Mouse (Mus musculus): ENCODE measurements around the gene Ccdc142. TPM values are rescaled to one million over a fixed set of nuclear protein-coding genes. Genes with fewer than 3 reads are reported as not detected.

The Ccdc142 gene
- polyA plus RNA-seq, 1 experiment from 2014 or later, result 1.1 TPM

DNA sequence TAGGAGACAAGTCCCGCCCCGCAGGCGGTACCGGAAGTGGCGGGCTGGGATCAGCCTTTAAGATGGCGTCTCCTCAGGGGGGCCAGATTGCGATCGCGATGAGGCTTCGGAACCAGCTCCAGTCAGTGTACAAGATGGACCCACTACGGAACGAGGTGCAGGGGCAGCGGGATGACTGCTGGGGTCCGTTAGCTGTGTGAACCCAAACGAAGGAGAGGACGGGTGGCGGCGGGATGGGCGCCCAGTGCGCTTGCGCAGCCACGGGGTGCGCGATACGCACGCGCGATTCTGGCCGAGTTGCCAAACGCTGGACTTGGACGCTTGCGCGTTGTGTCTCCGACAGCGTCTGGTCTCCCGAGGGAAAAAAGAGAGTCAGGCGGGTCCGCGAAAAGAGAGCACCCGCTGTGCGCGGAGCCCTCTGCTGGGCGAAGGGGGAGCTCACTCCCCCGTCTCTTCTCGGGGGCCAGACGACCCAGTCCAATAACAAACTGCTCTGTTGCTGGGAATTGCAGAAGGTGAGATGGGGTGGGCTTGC, 23.0 kb upstream of the Ccdc142 start:
- under 1% methylated on average over 46 of the region's 46 CpGs for WGBS
- H3K9ac ChIP-seq (ENCODE audit: low read length), result peak overlapping the region; percentile 79

DNA sequence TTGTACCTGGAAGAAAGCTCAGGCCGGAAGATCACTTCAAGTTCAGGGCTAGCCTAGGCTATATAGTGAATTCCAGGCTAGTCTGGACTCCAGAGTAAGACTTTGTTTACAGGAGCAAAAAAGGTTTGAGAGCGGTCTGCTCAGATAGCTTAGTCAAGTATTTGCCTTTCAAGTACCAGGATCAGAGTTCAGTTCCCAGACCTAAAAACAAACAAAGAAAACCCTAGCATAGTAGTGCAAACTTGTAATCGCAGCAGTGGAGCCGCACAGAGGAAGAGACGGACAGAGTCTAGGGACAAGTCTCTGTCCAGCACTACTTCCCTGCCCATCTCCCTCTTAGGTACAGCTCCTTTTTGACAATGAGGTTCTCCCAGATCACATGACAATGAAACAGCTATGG, 21.2 kb upstream of the Ccdc142 start:
- Histone ChIP-seq H3K36me3 (ENCODE audit: control insufficient read depth, insufficient read depth, low read length) (peaks cover 8% of the 10 kb centered on the region), H3K27me3 (ENCODE audit: control insufficient read depth, insufficient read depth, low read depth, low read length) (peaks cover 37% of the 10 kb centered on the region), H3K4me3 (ENCODE audit: low read length) (no peak overlapping the region), H3K9ac (ENCODE audit: low read length) (no peak overlapping the region), H3K27ac (ENCODE audit: low read length) (no peak overlapping the region), H3K4me1 (replicated peaks; ENCODE audit: control insufficient read depth, insufficient read depth, low read length) (peaks cover 8% of the 10 kb centered on the region), H3K4me2 (ENCODE audit: low read depth, low read length) (no peak overlapping the region), H3K9me3 (ENCODE audit: control insufficient read depth, low read length) (no peaks in the 10 kb centered on the region)
- ATAC-seq (ENCODE audit: low read depth), result no peak
- 87% methylated on average over 5 of the region's 5 CpGs for WGBS

More for the DNA sequence above, 23.0 kb upstream of the Ccdc142 start:
- peak; percentile 96 for ATAC-seq (ENCODE audit: low read depth)
- Histone ChIP-seq H3K4me3 (ENCODE audit: low read length) (peak overlapping the region; percentile 85), H3K4me2 (ENCODE audit: low read depth, low read length) (peak overlapping the region; percentile 81), H3K27me3 (ENCODE audit: control insufficient read depth, insufficient read depth, low read depth, low read length) (peaks cover 36% of the 10 kb centered on the region), H3K9me3 (ENCODE audit: control insufficient read depth, low read length) (no peaks in the 10 kb centered on the region), H3K4me1 (replicated peaks; ENCODE audit: control insufficient read depth, insufficient read depth, low read length) (peaks cover 8% of the 10 kb centered on the region), H3K27ac (ENCODE audit: low read length) (peak overlapping the region; percentile 88), H3K36me3 (ENCODE audit: control insufficient read depth, insufficient read depth, low read length) (peaks cover 8% of the 10 kb centered on the region)

DNA sequence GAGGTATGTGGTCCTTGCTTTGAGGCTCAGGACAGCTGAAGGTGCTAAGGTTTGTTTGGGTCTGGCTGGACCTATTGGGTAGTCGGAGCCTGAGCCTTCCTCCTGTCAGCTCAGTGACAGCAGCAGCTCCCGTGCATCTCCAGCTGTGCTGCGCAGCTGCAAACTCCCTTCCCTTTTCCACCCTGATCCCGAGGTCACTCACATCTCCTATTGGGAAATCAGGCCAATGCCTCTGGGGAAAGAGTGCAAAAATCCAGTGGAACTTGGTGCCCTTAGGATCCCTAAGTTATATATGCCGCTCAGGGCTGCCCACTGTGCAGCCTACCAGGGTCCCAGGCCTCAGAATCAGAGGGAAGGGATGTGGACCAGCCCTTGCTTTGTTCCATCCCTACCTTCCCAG, 17.9 kb upstream of the Ccdc142 start:
- WGBS, result 22% methylated on average over 5 of the region's 5 CpGs
- Histone ChIP-seq H3K9ac (ENCODE audit: low read length) (no peak overlapping the region), H3K4me3 (ENCODE audit: low read length) (no peak overlapping the region), H3K4me1 (replicated peaks; ENCODE audit: control insufficient read depth, insufficient read depth, low read length) (peaks cover 20% of the 10 kb centered on the region), H3K27me3 (ENCODE audit: control insufficient read depth, insufficient read depth, low read depth, low read length) (peaks cover 56% of the 10 kb centered on the region), H3K36me3 (ENCODE audit: control insufficient read depth, insufficient read depth, low read length) (peaks cover 8% of the 10 kb centered on the region), H3K4me2 (ENCODE audit: low read depth, low read length) (no peak overlapping the region), H3K27ac (ENCODE audit: low read length) (no peak overlapping the region), H3K9me3 (ENCODE audit: control insufficient read depth, low read length) (no peaks in the 10 kb centered on the region)
- ATAC-seq (ENCODE audit: low read depth), result no peak

DNA sequence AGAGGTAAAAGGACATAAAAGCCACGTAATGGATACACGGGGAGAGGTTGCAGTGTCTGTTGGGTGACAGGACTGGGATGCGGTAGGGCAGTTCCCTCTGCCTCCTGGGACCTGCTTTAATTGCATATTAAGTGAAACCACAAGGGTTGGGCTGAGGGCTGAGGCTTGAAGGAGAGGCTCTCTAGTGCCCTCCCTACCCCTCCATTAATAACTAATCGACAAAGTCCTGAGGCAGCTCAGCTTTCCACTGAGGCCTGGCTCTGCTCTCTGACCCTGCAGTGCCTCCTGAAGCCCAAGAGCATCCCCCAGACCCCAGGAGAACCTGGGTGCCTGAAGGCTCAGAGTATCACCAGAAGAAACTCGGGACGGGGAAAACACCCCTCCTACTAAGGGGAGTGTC, 16.9 kb upstream of the Ccdc142 start:
- H3K4me1 ChIP-seq (replicated peaks; ENCODE audit: control insufficient read depth, insufficient read depth, low read length), result peaks cover 13% of the 10 kb centered on the region
- H3K27me3 ChIP-seq (ENCODE audit: control insufficient read depth, insufficient read depth, low read depth, low read length), result peaks cover 64% of the 10 kb centered on the region
- no peak for ATAC-seq (ENCODE audit: low read depth)
- H3K9me3 ChIP-seq (ENCODE audit: control insufficient read depth, low read length), result no peaks in the 10 kb centered on the region
- no peak overlapping the region for H3K4me3 ChIP-seq (ENCODE audit: low read length)
- H3K9ac ChIP-seq (ENCODE audit: low read length), result no peak overlapping the region
- no peak overlapping the region for H3K27ac ChIP-seq (ENCODE audit: low read length)
- WGBS, result 7% methylated on average over 6 of the region's 6 CpGs
- no peak overlapping the region for H3K4me2 ChIP-seq (ENCODE audit: low read depth, low read length)
- H3K36me3 ChIP-seq (ENCODE audit: control insufficient read depth, insufficient read depth, low read length), result peaks cover 8% of the 10 kb centered on the region

DNA sequence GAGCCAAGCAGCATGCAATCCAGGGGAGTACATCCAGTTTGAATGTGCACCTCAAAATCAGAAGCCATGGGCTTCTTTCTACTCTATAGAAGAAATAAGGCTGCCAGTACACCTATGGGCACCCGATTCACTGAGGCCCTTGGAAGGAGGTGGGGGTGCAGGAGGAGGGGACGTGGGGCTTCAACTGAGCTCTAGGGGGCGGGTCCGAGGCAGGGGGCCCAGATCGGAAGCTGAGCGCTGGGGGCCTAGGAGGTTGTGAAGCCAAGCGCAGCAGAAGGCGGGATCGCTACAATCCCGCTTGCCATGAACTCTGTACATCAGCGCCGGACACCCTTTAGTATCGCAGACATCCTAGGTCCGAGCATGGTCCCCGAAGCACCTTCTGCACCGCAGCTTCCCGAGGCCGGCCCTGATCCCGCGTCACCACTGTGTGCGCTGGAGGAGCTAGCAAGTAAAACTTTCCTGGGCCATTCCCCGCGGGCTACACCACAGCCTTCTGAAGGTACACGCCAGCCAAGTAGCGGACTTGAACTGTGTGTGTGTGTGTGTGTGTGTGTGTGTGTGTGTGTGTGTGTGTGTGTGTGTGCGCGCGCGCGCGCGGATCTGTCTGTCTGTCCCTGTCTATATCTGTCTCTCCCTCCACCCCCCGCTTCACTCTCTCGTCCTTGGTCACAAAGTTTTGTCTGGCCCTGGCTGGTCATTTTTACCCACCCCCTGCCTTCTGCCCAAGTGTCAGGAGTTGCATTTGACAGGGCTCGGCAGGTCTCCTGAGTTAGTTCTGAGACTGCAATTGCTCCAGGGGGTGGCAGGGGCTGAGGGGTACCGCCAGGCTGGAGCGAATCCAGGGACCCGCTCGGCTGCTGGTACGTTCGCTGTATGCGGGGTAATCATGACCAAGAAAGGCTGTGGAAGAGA, 15.0 kb upstream of the Ccdc142 start, which contains the start of gene Lbx2:
Gene Lbx2 (plus strand): TSS at position 247 of the 915 bp plus-strand sequence.
- no peak for ATAC-seq (ENCODE audit: low read depth)
- 6% methylated on average over 42 of the region's 42 CpGs for WGBS
- peaks cover 66% of the 10 kb centered on the region for H3K27me3 ChIP-seq (ENCODE audit: control insufficient read depth, insufficient read depth, low read depth, low read length)
- peaks cover 12% of the 10 kb centered on the region for H3K4me1 ChIP-seq (replicated peaks; ENCODE audit: control insufficient read depth, insufficient read depth, low read length)
- no peaks in the 10 kb centered on the region for H3K9me3 ChIP-seq (ENCODE audit: control insufficient read depth, low read length)
- peak within 1 kb of the TSS; percentile 43 for H3K4me2 ChIP-seq (ENCODE audit: low read depth, low read length)
- no peak within 1 kb of the TSS for H3K27ac ChIP-seq (ENCODE audit: low read length)
- peaks cover 4% of the 10 kb centered on the region for H3K36me3 ChIP-seq (ENCODE audit: control insufficient read depth, insufficient read depth, low read length)
- H3K4me3 ChIP-seq (ENCODE audit: low read length), result peak within 1 kb of the TSS; percentile 32
- H3K9ac ChIP-seq (ENCODE audit: low read length), result peak within 1 kb of the TSS; percentile 27; the same call in 1 of the 2 replicates

DNA sequence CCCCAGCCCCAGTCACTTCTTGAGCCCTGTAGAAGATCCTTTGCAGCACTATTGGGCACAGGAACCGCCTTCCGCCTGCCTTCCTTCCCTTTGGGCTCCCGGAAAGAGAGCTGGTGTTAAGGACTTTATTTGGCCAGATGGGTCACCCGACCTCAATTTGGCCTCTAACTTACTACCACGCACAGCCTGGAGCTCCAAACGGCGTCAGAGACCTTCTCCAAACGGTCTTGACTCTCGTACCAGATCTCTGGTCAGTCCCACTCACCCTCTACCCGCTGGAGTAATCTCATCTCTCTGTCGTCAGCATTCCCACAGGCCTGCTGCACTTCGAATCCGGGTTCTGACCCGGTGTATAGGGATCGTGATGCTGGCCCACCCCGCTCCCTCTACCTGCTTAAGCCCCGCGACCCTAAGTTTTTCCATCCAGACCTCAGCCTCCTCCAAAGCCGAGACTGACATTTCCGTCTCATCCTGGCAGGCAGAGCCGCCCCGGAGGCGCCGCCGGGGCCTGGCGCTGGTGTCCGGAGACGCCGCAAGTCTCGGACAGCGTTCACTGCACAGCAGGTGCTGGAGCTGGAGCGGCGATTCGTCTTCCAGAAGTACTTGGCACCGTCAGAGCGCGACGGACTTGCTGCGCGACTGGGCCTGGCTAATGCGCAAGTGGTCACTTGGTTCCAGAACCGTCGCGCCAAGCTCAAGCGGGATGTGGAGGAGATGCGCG, 14.0 kb upstream of the Ccdc142 start:
- H3K27me3 ChIP-seq (ENCODE audit: control insufficient read depth, insufficient read depth, low read depth, low read length), result peaks cover 66% of the 10 kb centered on the region
- no peak overlapping the region for H3K27ac ChIP-seq (ENCODE audit: low read length)
- H3K9ac ChIP-seq (ENCODE audit: low read length), result peak overlapping the region; percentile 27; the same call in 1 of the 2 replicates
- H3K36me3 ChIP-seq (ENCODE audit: control insufficient read depth, insufficient read depth, low read length), result no peaks in the 10 kb centered on the region
- WGBS, result 2% methylated on average over 47 of the region's 47 CpGs
- H3K4me2 ChIP-seq (ENCODE audit: low read depth, low read length), result peak overlapping the region; percentile 43
- ATAC-seq (ENCODE audit: low read depth), result peak; percentile 8; the same call in 1 of the 2 replicates
- no peaks in the 10 kb centered on the region for H3K9me3 ChIP-seq (ENCODE audit: control insufficient read depth, low read length)
- peaks cover 12% of the 10 kb centered on the region for H3K4me1 ChIP-seq (replicated peaks; ENCODE audit: control insufficient read depth, insufficient read depth, low read length)
- H3K4me3 ChIP-seq (ENCODE audit: low read length), result peak overlapping the region; percentile 32

DNA sequence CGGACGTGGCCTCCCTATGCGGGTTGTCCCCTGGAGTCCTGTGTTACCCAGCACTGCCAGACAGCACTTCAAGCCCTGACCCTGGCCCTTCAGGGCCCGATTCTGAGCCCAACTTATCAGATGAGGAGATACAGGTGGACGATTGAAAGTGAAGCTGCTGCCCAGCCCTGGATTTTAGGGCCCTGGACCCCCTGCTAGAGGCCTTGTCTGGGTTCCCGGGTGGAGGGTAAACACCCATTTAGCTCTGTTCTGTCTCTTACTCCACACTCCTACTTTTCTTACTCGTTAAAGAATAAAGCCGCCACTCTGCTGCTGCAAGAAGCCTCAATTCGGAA, 13.5 kb upstream of the Ccdc142 start:
- no peak for ATAC-seq (ENCODE audit: low read depth)
- no peaks in the 10 kb centered on the region for H3K36me3 ChIP-seq (ENCODE audit: control insufficient read depth, insufficient read depth, low read length)
- H3K4me3 ChIP-seq (ENCODE audit: low read length), result peak overlapping the region; percentile 32; the same call in 1 of the 2 replicates
- peaks cover 12% of the 10 kb centered on the region for H3K4me1 ChIP-seq (replicated peaks; ENCODE audit: control insufficient read depth, insufficient read depth, low read length)
- H3K27ac ChIP-seq (ENCODE audit: low read length), result no peak overlapping the region
- no peaks in the 10 kb centered on the region for H3K9me3 ChIP-seq (ENCODE audit: control insufficient read depth, low read length)
- H3K9ac ChIP-seq (ENCODE audit: low read length), result no peak overlapping the region; the same call in 1 of the 2 replicates
- peak overlapping the region; percentile 43 for H3K4me2 ChIP-seq (ENCODE audit: low read depth, low read length)
- 13% methylated on average over 9 of the region's 9 CpGs for WGBS
- peaks cover 63% of the 10 kb centered on the region for H3K27me3 ChIP-seq (ENCODE audit: control insufficient read depth, insufficient read depth, low read depth, low read length)

DNA sequence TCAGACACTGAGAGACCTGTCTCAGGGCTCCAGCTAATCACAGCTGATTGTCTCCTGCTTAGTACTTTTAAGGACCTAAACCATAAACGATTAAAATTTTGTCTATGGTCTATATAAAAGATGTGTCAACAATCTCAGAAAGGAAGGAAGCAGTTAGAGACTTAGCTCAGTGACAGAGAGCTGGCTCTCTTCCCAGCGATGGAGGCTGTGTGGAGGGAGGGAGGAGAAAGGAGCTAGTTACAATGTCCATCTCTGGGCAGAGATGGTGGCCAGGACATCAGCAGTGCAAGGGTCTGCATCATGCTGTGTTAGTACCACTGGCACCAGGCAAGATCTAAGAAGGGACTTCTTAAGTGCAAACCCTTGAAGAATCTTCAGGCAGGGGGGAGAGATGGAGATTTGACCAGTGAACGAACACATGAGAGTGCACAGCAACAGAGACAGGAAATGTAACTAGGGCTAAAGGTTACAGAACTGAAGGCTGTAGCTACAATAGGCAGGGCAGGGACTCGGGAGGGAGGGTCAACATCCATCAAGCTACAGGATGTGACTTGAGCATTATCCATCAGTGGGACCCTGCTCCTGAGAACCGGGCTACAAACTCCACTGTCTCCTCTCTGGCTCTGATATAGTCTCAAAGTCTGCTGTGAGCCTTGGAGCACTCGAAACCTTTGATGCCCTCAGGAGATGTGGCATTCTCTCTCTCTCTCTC, 8.8 kb upstream of the Ccdc142 start:
- peak; percentile 64 for ATAC-seq (ENCODE audit: low read depth)
- no peak overlapping the region for H3K4me2 ChIP-seq (ENCODE audit: low read depth, low read length)
- no peak overlapping the region for H3K9ac ChIP-seq (ENCODE audit: low read length)
- WGBS, result 20% methylated on average over 6 of the region's 6 CpGs
- H3K4me3 ChIP-seq (ENCODE audit: low read length), result no peak overlapping the region
- peaks cover 4% of the 10 kb centered on the region for H3K4me1 ChIP-seq (replicated peaks; ENCODE audit: control insufficient read depth, insufficient read depth, low read length)
- H3K27ac ChIP-seq (ENCODE audit: low read length), result peak overlapping the region; percentile 24
- H3K9me3 ChIP-seq (ENCODE audit: control insufficient read depth, low read length), result peaks cover 3% of the 10 kb centered on the region; the same call in 1 of the 2 replicates
- peaks cover 19% of the 10 kb centered on the region for H3K27me3 ChIP-seq (ENCODE audit: control insufficient read depth, insufficient read depth, low read depth, low read length)
- no peaks in the 10 kb centered on the region for H3K36me3 ChIP-seq (ENCODE audit: control insufficient read depth, insufficient read depth, low read length)

All from lung, embryonic 16.5 days (tissue).